Mouse (Mus musculus) intestine, embryonic 16.5 days (tissue): ENCODE measurements at regions not wholly inside any gene's neighbourhood (a gene's known extent, or its start where the extent isn't known, plus 50 kb on each side); places are given as distances from the start of the nearest gene placed in this dataset.

ENCODE experiments used
- ATAC-seq: fragments of 200-750 bp; cut with Nextera tagmentation; 2 replicates; pipeline ENCODE4 v1.8.0; 2017; ENCODE audit warnings: moderate TSS enrichment, moderate library complexity
- H3K27ac ChIP-seq: fragments of 300-500 bp; sonication (generic); 2 replicates; pipeline ENCODE4 v1.5.1; 2014; ENCODE audit warnings: mild to moderate bottlenecking, low read length
- H3K27me3 ChIP-seq: fragments of 300-500 bp; sonication (generic); replicated peaks from 2 replicates; pipeline ENCODE4 v1.6.1; 2014; ENCODE audit warnings: low read length, control low read depth, mixed read lengths; ENCODE audit not compliant: control insufficient read depth, insufficient read depth
- H3K36me3 ChIP-seq: fragments of 300-500 bp; sonication (generic); 2 replicates; pipeline ENCODE4 v1.6.1; 2014; ENCODE audit warnings: low read length, control low read depth; ENCODE audit not compliant: control insufficient read depth, insufficient read depth
- H3K4me1 ChIP-seq: fragments of 300-500 bp; sonication (generic); 2 replicates; pipeline ENCODE4 v1.6.1; 2014; ENCODE audit warnings: low read length, control low read depth, mixed read lengths; ENCODE audit not compliant: control insufficient read depth, insufficient read depth
- H3K4me2 ChIP-seq: fragments of 300-500 bp; sonication (generic); 2 replicates; pipeline ENCODE4 v1.6.1; 2014; ENCODE audit warnings: low read depth, low read length, control low read depth
- H3K4me3 ChIP-seq: fragments of 300-500 bp; sonication (generic); 2 replicates; pipeline ENCODE4 v1.5.1; 2014; ENCODE audit warnings: mild to moderate bottlenecking, low read length
- H3K9ac ChIP-seq: fragments of 300-500 bp; sonication (generic); 2 replicates; pipeline ENCODE4 v1.6.1; 2014; ENCODE audit warnings: low read depth, low read length
- H3K9me3 ChIP-seq: fragments of 300-500 bp; sonication (generic); 2 replicates; pipeline ENCODE4 v1.6.1; 2016; ENCODE audit warnings: low read length, control low read depth; ENCODE audit not compliant: control insufficient read depth
- WGBS: fragments of 180-500 bp; shearing (Covaris S2); extraction: QIAGEN DNeasy Blood & Tissue Kit; methylation state at CpG from one replicate; pipeline ENCODE4 v1.1.7; 2014; 5-methylcytosine and 5-hydroxymethylcytosine counted together

DNA sequence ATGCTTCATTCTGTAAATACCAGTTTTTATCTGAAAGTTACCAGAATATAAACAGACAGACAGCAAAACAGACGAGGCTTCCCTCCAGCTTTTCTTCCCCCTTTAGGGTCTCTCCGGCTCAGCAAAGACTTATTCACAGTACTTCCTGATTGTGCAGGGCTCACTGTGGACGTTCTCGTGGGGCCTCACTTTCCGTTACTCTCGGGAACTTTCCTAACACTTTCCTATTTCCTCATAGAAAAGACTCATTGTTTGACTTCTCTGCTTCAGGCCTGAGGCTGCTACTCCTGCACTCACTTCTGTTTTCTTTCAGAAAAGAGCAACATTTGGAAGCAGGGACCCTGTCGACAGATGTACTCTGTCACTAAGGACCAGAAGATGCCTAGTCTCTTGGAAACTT is 197.4 kb downstream of the Tgfb2 start:
- Histone ChIP-seq H3K4me2 (no peak overlapping the region), H3K9me3 (no peaks in the 10 kb centered on the region), H3K27me3 (no peaks in the 10 kb centered on the region), H3K4me3 (no peak overlapping the region), H3K27ac (no peak overlapping the region), H3K4me1 (no peaks in the 10 kb centered on the region), H3K9ac (no peak overlapping the region), H3K36me3 (no peaks in the 10 kb centered on the region)
- 24% methylated on average over 7 of the region's 7 CpGs for WGBS
- no peak for ATAC-seq

DNA sequence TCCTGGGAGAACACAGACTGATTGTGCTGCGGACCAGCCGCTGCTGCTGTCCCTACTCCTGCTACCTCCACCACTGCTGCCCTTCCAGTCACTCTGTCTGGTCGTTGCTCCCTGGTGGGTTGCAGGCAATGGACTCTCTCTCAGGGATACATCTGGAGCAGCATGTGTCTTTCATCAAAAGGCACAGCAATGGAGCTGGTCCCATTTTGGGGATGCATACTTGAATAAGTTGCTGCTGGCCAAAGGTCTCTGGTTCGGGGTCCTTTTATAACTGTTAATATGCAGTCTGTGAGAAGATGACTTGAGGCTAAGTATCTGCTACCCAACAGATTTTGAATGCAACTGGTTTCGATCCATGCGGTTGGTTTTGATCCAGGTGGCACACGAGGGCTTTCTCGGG is 197.8 kb downstream of the Tgfb2 start:
- H3K27me3 ChIP-seq, result no peaks in the 10 kb centered on the region
- H3K9ac ChIP-seq, result no peak overlapping the region
- no peaks in the 10 kb centered on the region for H3K9me3 ChIP-seq
- H3K36me3 ChIP-seq, result no peaks in the 10 kb centered on the region
- no peak overlapping the region for H3K4me2 ChIP-seq
- 57% methylated on average over 8 of the region's 8 CpGs for WGBS
- ATAC-seq, result no peak
- H3K4me1 ChIP-seq, result no peaks in the 10 kb centered on the region
- H3K4me3 ChIP-seq, result no peak overlapping the region
- no peak overlapping the region for H3K27ac ChIP-seq

DNA sequence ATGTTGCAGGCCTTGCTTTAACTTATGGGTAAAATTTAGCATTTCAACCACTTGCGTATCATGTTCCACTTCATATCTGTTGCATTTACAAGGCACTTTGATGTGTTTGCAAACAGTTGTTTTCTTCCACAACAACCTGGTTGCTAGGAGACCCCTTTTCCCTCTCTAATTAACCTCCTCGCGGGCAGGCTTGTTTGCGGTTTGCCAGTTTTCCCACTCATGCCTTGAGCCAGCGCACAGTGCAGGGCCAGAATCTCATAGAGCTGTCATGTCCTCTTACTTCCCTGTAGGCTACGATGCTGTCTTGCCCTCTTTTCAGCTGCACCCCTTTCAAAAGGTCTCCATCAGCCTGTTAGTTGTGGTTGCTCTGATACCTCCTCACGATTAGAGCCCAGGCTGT is 199.3 kb downstream of the Tgfb2 start:
- ATAC-seq, result no peak
- Histone ChIP-seq H3K27me3 (no peaks in the 10 kb centered on the region), H3K36me3 (no peaks in the 10 kb centered on the region), H3K4me1 (no peaks in the 10 kb centered on the region), H3K4me3 (no peak overlapping the region), H3K27ac (no peak overlapping the region), H3K9me3 (no peaks in the 10 kb centered on the region), H3K9ac (no peak overlapping the region), H3K4me2 (no peak overlapping the region)
- 85% methylated on average over 7 of the region's 7 CpGs for WGBS

DNA sequence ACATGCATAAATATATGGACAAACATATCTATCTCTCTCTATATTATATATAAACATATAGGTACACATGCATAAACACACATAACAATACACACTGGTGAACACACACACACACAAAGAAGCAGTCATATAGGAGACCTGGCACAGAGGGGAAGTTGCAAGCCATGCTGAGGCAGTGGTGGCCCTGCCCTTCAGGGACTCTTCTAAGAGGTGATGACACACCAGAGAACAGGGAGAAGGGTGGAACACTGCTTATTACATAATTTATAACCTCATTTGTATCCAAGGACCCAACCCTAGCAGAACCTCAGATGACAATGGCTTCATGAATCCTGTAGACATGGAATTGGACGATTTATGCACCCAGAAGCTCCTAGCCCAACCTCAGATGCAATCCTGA is 199.9 kb downstream of the Tgfb2 start:
- Histone ChIP-seq H3K9me3 (no peaks in the 10 kb centered on the region), H3K9ac (no peak overlapping the region), H3K27me3 (no peaks in the 10 kb centered on the region), H3K36me3 (no peaks in the 10 kb centered on the region), H3K4me3 (no peak overlapping the region), H3K4me1 (no peaks in the 10 kb centered on the region), H3K27ac (no peak overlapping the region), H3K4me2 (no peak overlapping the region)
- no peak for ATAC-seq
- WGBS, result 64% methylated on average over 1 of the region's 1 CpGs

DNA sequence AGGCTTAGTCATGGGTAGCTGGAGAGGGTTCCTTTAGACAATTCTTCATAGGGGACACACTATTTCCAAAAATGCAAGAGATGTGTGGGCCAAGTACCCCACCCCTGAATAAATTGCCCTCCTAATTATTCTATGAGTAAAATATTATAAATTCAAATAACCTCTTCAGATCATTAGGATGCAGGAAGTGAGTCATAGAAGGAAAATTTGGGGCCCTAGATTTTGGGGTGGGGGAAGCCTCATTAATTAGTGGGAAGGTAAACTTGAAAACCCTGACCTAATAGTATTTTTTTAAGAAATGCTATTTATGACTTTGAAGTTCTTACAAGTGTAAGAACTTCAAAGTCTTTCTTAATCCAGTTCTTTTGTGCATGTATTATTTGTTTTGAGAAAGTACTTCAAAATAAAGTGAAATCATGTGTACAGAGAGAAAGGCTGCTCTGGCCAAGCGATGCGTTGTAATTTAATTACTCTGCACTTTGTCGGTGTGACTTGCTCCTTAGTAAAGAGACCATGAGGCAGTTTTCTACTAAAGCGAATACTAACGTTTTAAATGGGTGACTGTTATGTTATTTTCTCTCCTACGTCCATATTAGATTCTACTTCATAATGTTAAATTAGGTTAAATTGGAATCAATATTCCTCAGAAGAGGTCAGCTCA is 200.6 kb downstream of the Tgfb2 start:
- no peak for ATAC-seq
- Histone ChIP-seq H3K4me3 (no peak overlapping the region), H3K36me3 (no peaks in the 10 kb centered on the region), H3K9ac (no peak overlapping the region), H3K4me1 (no peaks in the 10 kb centered on the region), H3K27me3 (no peaks in the 10 kb centered on the region), H3K27ac (no peak overlapping the region), H3K4me2 (no peak overlapping the region), H3K9me3 (no peaks in the 10 kb centered on the region)
- 82% methylated on average over 6 of the region's 6 CpGs for WGBS

DNA sequence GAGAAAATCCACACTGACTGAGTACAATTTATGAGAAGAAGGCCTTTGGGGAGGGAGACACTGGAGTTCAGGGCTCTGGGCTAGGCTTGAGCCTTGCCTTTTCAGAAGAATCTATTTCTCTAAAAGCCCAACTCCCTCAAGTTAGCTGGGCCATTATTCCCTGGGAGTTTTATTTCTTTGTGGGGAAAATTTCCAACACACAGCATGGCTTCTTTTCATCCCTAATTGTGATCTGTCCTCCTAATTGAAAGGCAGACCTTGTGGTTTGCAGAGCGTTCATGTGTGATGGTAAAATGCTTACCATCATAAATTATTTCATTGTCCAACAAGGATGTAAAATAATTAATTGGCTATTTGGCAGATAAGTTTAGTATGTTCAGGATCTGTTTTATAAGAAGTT is 204.1 kb downstream of the Tgfb2 start:
- no peak overlapping the region for H3K4me3 ChIP-seq
- 83% methylated on average over 1 of the region's 1 CpGs for WGBS
- 0 out of 2 replicates have a peak, but pooled peaks cover 4% of the 10 kb centered on the region for H3K9me3 ChIP-seq
- no peak overlapping the region for H3K27ac ChIP-seq
- H3K9ac ChIP-seq, result no peak overlapping the region
- ATAC-seq, result no peak
- no peaks in the 10 kb centered on the region for H3K27me3 ChIP-seq
- H3K4me1 ChIP-seq, result no peaks in the 10 kb centered on the region
- H3K36me3 ChIP-seq, result no peaks in the 10 kb centered on the region
- no peak overlapping the region for H3K4me2 ChIP-seq

DNA sequence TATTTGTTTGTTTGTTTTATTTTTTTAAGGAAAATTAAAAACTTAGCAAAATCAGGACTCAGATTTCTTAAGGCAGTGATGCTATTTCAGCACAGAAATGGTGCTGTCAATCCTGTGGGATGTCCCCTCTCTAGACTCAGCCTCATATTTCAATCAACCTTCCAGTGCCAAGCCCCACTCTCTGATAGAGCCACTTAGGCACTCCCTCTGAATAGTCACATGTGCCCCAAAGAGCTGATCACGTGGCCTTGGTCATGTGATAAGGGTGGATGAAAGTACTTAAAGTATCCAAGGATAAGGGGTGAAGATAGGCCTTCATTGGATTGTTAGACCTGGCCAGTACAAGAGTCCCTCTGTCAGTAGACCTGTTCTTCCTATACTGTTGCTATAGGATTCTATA is 207.9 kb downstream of the Tgfb2 start:
- Histone ChIP-seq H3K27ac (no peak overlapping the region), H3K9ac (no peak overlapping the region), H3K36me3 (no peaks in the 10 kb centered on the region), H3K4me1 (no peaks in the 10 kb centered on the region), H3K4me3 (no peak overlapping the region), H3K27me3 (no peaks in the 10 kb centered on the region), H3K9me3 (0 out of 2 replicates have a peak, but pooled peaks cover 4% of the 10 kb centered on the region), H3K4me2 (no peak overlapping the region)
- WGBS, result 61% methylated on average over 1 of the region's 1 CpGs
- ATAC-seq, result peak; percentile 76

DNA sequence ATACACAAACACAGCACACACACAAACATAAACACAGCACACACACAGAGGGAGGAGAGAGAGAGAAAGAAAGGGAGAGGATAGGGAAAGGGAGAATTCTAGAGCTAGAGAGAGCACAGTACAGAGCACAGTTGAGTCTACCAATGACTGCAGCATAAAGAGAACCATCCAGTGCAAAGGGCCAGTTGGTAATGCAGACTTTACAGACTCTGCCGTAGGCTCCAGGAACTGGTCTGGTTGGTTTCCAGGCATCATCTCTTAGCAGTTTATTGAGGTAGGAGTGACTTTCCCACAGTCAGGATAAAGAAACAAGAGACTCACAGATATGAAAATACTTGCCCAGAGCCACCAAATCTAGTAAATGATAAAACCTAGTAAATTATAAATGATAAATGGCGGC is 208.5 kb downstream of the Tgfb2 start:
- peak; percentile 94 for ATAC-seq
- no peak overlapping the region for H3K27ac ChIP-seq
- H3K4me2 ChIP-seq, result no peak overlapping the region
- H3K9me3 ChIP-seq, result 0 out of 2 replicates have a peak, but pooled peaks cover 4% of the 10 kb centered on the region
- no peaks in the 10 kb centered on the region for H3K27me3 ChIP-seq
- no peak overlapping the region for H3K9ac ChIP-seq
- WGBS, result 61% methylated on average over 2 of the region's 2 CpGs
- no peaks in the 10 kb centered on the region for H3K36me3 ChIP-seq
- no peak overlapping the region for H3K4me3 ChIP-seq
- H3K4me1 ChIP-seq, result no peaks in the 10 kb centered on the region

DNA sequence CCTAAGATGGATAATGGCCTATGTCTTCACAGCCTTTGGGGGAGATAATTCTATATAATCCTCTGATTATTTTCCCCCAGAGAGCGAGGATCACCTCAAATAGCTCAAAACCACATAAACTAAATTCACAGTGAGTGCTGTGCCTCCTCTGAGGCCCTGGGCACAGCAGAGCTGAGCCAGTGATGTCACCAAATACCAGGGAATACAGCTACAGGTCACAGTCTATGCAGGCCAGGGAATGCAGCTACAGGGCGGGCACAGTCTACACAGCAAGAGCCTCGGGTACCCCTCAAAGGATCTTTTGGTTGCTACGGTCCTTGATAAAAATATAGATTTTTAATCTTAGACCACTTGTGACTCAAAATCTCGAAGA is 211.4 kb downstream of the Tgfb2 start:
- 0 out of 2 replicates have a peak, but pooled peaks cover 3% of the 10 kb centered on the region for H3K9me3 ChIP-seq
- no peaks in the 10 kb centered on the region for H3K36me3 ChIP-seq
- no peaks in the 10 kb centered on the region for H3K27me3 ChIP-seq
- no peak overlapping the region for H3K4me3 ChIP-seq
- WGBS, result 91% methylated on average over 5 of the region's 5 CpGs
- no peak overlapping the region for H3K9ac ChIP-seq
- H3K27ac ChIP-seq, result no peak overlapping the region
- H3K4me2 ChIP-seq, result no peak overlapping the region
- no peaks in the 10 kb centered on the region for H3K4me1 ChIP-seq
- ATAC-seq, result no peak
